Mouse (Mus musculus): Measurements from ENCODE around the gene Mmd2. TPM values are rescaled to one million over a fixed set of nuclear protein-coding genes. Genes with fewer than 3 reads are reported as not detected.

The Mmd2 gene
- polyA plus RNA-seq, 1 experiment from 2014 or later: 5.7 TPM

DNA sequence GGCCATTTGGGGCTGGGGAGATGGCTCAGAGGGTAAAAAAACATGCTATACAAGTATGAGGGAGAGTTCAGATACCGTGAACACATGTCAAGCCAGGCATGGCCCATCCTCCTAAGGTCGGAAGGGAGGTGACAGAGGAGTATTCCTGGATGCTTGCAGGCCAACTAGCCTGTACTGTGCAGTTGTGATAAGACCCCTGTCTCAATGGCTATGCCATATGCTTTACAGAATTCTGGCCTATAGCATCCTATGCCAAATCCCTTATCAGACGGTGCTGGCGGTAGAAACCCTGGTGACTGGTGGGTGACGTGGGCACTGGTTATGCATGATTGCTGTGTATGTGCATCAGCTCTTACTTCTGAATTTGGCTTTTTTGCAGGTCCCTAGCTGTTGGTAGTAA, 29.2 kb upstream of the Mmd2 start:
- 96% methylated on average over 5 of the region's 5 CpGs for WGBS
- DNase-seq (ENCODE audit: low spot score) (no peak), ATAC-seq (ENCODE audit: insufficient read depth, low FRiP score, low TSS enrichment) (no peak)
- peaks cover 13% of the 10 kb centered on the region for H3K36me3 ChIP-seq (ENCODE audit: control insufficient read depth, insufficient read depth, low read length)
- no peaks in the 10 kb centered on the region for H3K27me3 ChIP-seq (ENCODE audit: control insufficient read depth, insufficient read depth, low read length)
- H3K4me1 ChIP-seq (ENCODE audit: control insufficient read depth, insufficient read depth, low read length): no peaks in the 10 kb centered on the region
- no peaks in the 10 kb centered on the region for H3K9me3 ChIP-seq (ENCODE audit: control insufficient read depth, low read length)
- no peak overlapping the region for H3K4me2 ChIP-seq (ENCODE audit: low read depth)
- no peak overlapping the region for H3K4me3 ChIP-seq (ENCODE audit: low read depth, low read length)
- H3K9ac ChIP-seq (ENCODE audit: low read length): no peak overlapping the region
- no peak overlapping the region for H3K27ac ChIP-seq (ENCODE audit: low read depth, low read length)

DNA sequence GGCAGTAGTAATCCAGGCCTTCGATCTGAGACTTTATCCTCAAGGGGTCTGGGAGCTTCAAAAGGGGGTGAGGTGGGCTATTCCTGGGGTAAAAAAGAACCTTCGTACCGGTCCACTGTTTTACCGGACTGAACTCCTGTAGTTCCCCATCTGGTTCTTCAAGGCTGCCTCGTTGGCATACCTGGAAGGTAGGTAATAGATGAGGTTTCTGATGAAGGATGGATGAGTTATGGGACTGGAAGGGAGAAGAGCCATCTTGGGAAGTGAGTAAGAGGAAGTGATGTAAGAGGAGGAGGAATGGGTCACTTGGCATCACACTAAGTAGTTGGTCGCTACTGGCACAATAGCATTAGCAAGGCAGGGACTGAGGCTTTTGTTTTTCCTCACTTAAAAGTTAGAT, 21.6 kb upstream of the Mmd2 start:
- DNase-seq (ENCODE audit: low spot score): no peak
- no peak for ATAC-seq (ENCODE audit: insufficient read depth, low FRiP score, low TSS enrichment)
- peaks cover 4% of the 10 kb centered on the region; the same call in 1 of the 2 replicates for H3K36me3 ChIP-seq (ENCODE audit: control insufficient read depth, insufficient read depth, low read length)
- 17% methylated on average over 6 of the region's 6 CpGs for WGBS
- H3K9me3 ChIP-seq (ENCODE audit: control insufficient read depth, low read length): no peaks in the 10 kb centered on the region
- H3K27me3 ChIP-seq (ENCODE audit: control insufficient read depth, insufficient read depth, low read length): no peaks in the 10 kb centered on the region
- H3K4me1 ChIP-seq (ENCODE audit: control insufficient read depth, insufficient read depth, low read length): peaks cover 9% of the 10 kb centered on the region
- H3K4me2 ChIP-seq (ENCODE audit: low read depth): peak overlapping the region; percentile 82
- H3K9ac ChIP-seq (ENCODE audit: low read length): peak overlapping the region; percentile 74
- peak overlapping the region; percentile 88 for H3K4me3 ChIP-seq (ENCODE audit: low read depth, low read length)
- no peak overlapping the region for H3K27ac ChIP-seq (ENCODE audit: low read depth, low read length)

DNA sequence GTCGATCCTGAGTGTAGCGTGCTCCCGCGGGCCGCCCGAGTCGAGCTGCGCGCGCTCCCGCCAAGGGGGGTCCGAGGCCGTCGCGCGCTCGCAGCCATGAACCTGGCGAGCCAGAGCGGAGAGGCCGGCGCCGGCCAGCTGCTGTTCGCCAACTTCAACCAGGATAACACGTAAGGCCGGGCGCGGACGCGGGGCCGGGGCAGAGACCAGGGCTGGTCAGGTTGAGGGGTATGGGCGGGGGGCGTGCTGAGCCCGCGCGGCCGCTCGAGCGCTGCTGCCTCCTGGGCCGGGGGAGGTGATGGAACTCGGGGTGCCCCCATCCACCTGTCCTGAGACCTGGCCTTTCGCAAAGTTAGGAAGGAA, 21.0 kb upstream of the Mmd2 start:
- under 1% methylated on average over 38 of the region's 41 CpGs for WGBS
- DNase-seq (ENCODE audit: low spot score): no peak
- H3K9ac ChIP-seq (ENCODE audit: low read length): peak overlapping the region; percentile 74

DNA sequence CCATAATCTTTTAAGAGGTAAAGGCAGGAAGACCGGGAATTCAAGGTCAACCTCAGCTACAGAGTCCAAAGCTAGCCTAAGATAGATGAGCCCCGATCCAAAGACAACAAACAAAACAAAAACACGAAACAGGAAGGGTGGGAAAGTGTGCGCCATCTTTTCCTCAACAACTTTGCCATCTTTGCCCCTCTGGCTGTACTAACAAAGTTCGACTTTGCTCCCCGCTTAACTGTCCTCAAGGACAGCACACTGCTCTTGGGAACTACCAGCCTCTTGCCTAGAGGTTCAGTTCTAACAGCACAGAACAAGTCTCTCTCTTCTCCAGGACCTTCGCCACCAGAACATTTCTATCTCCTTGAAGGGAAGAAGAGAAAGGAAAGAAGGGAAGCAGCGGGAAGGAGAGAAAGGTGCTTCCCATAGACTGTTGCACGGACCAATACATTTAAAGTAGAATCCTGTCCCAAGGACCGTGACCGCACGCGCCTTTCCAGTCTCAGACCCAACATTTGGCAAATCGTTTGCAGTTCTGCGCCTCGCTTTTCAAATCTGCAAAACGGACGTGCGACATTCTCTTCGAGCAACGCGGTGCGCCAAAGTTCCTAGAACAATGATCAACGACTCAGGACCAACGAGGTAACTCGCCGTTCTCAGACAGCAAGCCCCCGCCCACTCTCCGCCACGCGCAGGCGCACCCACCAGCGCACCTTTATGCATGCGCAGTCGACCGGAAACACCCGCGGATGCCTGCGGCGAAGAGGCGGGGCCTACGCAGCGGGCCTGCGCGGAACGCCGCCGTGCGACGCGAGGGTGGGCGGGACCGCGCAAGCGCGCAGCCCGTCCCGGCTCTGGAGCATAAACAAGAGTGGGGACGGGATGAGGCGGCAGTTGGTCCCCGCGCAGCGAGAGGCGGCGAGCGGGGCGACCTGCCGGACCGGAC, 20.4 kb upstream of the Mmd2 start:
- peak; percentile 97 for ATAC-seq (ENCODE audit: insufficient read depth, low FRiP score, low TSS enrichment)
- peak; percentile 98 for DNase-seq (ENCODE audit: low spot score)
- H3K36me3 ChIP-seq (ENCODE audit: control insufficient read depth, insufficient read depth, low read length): peaks cover under 1% of the 10 kb centered on the region; the same call in 1 of the 2 replicates
- peak overlapping the region; percentile 82 for H3K4me2 ChIP-seq (ENCODE audit: low read depth)
- no peaks in the 10 kb centered on the region for H3K9me3 ChIP-seq (ENCODE audit: control insufficient read depth, low read length)
- peak overlapping the region; percentile 75 for H3K9ac ChIP-seq (ENCODE audit: low read length)
- H3K4me1 ChIP-seq (ENCODE audit: control insufficient read depth, insufficient read depth, low read length): peaks cover 9% of the 10 kb centered on the region
- no peaks in the 10 kb centered on the region for H3K27me3 ChIP-seq (ENCODE audit: control insufficient read depth, insufficient read depth, low read length)
- peak overlapping the region; percentile 88 for H3K4me3 ChIP-seq (ENCODE audit: low read depth, low read length)
- under 1% methylated on average over 69 of the region's 69 CpGs for WGBS
- H3K27ac ChIP-seq (ENCODE audit: low read depth, low read length): peak overlapping the region; percentile 73

More for the DNA sequence above, 21.0 kb upstream of the Mmd2 start:
- Histone ChIP-seq H3K27me3 (ENCODE audit: control insufficient read depth, insufficient read depth, low read length) (no peaks in the 10 kb centered on the region), H3K36me3 (ENCODE audit: control insufficient read depth, insufficient read depth, low read length) (peaks cover 4% of the 10 kb centered on the region; the same call in 1 of the 2 replicates), H3K9me3 (ENCODE audit: control insufficient read depth, low read length) (no peaks in the 10 kb centered on the region), H3K4me3 (ENCODE audit: low read depth, low read length) (peak overlapping the region; percentile 88), H3K4me2 (ENCODE audit: low read depth) (peak overlapping the region; percentile 82), H3K4me1 (ENCODE audit: control insufficient read depth, insufficient read depth, low read length) (peaks cover 9% of the 10 kb centered on the region), H3K27ac (ENCODE audit: low read depth, low read length) (peak overlapping the region; percentile 73)
- peak; percentile 78 for ATAC-seq (ENCODE audit: insufficient read depth, low FRiP score, low TSS enrichment)

DNA sequence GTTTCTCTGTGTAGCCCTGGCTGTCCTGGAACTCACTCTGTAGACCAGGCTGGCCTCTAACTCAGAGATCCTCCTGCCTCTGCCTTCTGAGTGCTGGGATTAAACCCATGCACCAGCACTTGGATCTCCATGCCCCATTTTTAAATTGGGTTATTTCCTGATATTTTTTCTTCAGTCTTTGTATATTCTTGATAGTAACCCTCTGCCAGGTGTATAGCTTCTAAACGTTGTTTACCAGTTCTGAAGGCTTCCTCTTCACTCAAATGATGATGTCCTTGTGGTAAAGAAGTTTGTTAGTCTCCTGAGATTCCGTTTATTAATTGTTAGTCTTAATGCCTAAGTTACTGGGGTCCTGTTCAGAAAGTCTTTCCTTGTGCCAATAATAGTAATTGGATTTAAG, 18.8 kb upstream of the Mmd2 start, which contains the start of gene Wipi2:
Wipi2 (plus strand) TSS at position 301 of the 400 bp plus-strand sequence.
- Histone ChIP-seq H3K4me1 (ENCODE audit: control insufficient read depth, insufficient read depth, low read length) (peaks cover 9% of the 10 kb centered on the region), H3K9me3 (ENCODE audit: control insufficient read depth, low read length) (no peaks in the 10 kb centered on the region), H3K27ac (ENCODE audit: low read depth, low read length) (no peak within 1 kb of the TSS), H3K9ac (ENCODE audit: low read length) (peak within 1 kb of the TSS; percentile 75), H3K36me3 (ENCODE audit: control insufficient read depth, insufficient read depth, low read length) (no peaks in the 10 kb centered on the region), H3K4me3 (ENCODE audit: low read depth, low read length) (peak within 1 kb of the TSS; percentile 88), H3K4me2 (ENCODE audit: low read depth) (peak within 1 kb of the TSS; percentile 82), H3K27me3 (ENCODE audit: control insufficient read depth, insufficient read depth, low read length) (no peaks in the 10 kb centered on the region)
- DNase-seq (ENCODE audit: low spot score) (no peak), ATAC-seq (ENCODE audit: insufficient read depth, low FRiP score, low TSS enrichment) (no peak)
- WGBS: 84% methylated on average over 2 of the region's 2 CpGs

DNA sequence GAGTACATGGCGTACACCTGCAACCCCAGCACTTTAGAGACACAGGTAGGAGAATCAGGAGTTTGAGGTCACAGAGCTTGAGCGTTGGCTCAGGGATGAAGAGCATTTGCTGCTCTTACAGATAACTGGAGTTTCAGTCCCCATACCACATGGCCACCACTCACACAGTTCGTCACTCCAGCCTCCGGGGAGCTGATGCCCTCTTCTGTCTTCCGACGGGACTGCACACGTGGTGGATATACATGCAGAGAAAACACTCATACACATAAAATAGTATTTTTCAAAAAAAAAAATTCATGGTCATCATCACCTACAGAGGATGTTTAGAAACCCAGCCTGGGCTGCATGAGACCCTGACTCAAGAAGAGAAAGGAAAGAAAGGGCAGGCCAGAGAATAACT, 14.5 kb upstream of the Mmd2 start:
- Histone ChIP-seq H3K27ac (ENCODE audit: low read depth, low read length) (no peak overlapping the region), H3K9me3 (ENCODE audit: control insufficient read depth, low read length) (no peaks in the 10 kb centered on the region), H3K36me3 (ENCODE audit: control insufficient read depth, insufficient read depth, low read length) (no peaks in the 10 kb centered on the region), H3K4me1 (ENCODE audit: control insufficient read depth, insufficient read depth, low read length) (no peaks in the 10 kb centered on the region), H3K4me3 (ENCODE audit: low read depth, low read length) (no peak overlapping the region), H3K4me2 (ENCODE audit: low read depth) (no peak overlapping the region), H3K27me3 (ENCODE audit: control insufficient read depth, insufficient read depth, low read length) (no peaks in the 10 kb centered on the region), H3K9ac (ENCODE audit: low read length) (no peak overlapping the region)
- ATAC-seq (ENCODE audit: insufficient read depth, low FRiP score, low TSS enrichment) (no peak), DNase-seq (ENCODE audit: low spot score) (no peak)
- 85% methylated on average over 7 of the region's 7 CpGs for WGBS

DNA sequence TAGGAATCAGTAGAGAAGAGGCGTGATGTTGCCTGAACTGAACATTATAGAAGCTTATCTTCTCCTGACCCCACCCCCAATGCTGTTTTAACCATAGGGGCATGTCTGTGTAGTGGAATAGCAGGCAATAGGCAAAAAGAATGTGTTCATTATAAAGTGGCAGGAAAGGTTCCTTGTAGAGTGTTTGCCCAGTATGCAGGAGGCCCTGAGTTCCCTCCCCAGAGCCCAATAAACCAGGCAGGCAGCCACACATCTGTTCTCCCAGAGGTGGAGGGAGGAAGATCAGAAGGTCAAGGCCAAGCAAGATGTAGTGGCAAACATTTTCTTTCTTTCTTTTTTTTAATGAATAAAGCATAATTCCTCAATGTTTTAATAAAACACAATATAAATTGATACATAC, 13.5 kb upstream of the Mmd2 start:
- ATAC-seq (ENCODE audit: insufficient read depth, low FRiP score, low TSS enrichment): no peak
- Histone ChIP-seq H3K4me1 (ENCODE audit: control insufficient read depth, insufficient read depth, low read length) (no peaks in the 10 kb centered on the region), H3K27me3 (ENCODE audit: control insufficient read depth, insufficient read depth, low read length) (no peaks in the 10 kb centered on the region), H3K4me3 (ENCODE audit: low read depth, low read length) (no peak overlapping the region), H3K36me3 (ENCODE audit: control insufficient read depth, insufficient read depth, low read length) (no peaks in the 10 kb centered on the region), H3K9ac (ENCODE audit: low read length) (no peak overlapping the region), H3K4me2 (ENCODE audit: low read depth) (no peak overlapping the region), H3K27ac (ENCODE audit: low read depth, low read length) (no peak overlapping the region), H3K9me3 (ENCODE audit: control insufficient read depth, low read length) (no peaks in the 10 kb centered on the region)
- whole genome bisulfite sequencing: 71% methylated on average over 1 of the region's 1 CpGs
- DNase-seq (ENCODE audit: low spot score): no peak

DNA sequence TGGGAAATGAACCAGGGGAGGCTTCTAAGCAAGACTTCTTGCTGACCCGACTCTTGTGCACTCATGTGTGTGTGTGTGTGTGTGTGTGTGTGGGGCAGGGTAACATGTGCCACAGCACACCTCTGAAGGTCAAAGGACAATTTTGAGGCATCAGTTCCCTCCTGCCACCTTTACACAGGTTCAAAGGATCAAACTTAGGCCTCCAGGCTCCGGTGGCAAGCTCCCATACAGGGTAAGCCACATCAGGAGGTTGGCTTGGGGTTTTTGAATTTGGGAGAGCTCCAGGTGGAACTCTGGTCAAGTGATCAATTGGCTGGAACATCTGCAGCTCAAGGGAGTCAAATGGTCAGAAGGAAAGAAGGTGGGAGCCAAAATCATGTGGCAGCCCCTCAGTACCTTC, 12.8 kb upstream of the Mmd2 start:
- Histone ChIP-seq H3K36me3 (ENCODE audit: control insufficient read depth, insufficient read depth, low read length) (no peaks in the 10 kb centered on the region), H3K4me1 (ENCODE audit: control insufficient read depth, insufficient read depth, low read length) (no peaks in the 10 kb centered on the region), H3K9me3 (ENCODE audit: control insufficient read depth, low read length) (no peaks in the 10 kb centered on the region), H3K4me3 (ENCODE audit: low read depth, low read length) (no peak overlapping the region), H3K4me2 (ENCODE audit: low read depth) (no peak overlapping the region), H3K27ac (ENCODE audit: low read depth, low read length) (no peak overlapping the region), H3K9ac (ENCODE audit: low read length) (no peak overlapping the region), H3K27me3 (ENCODE audit: control insufficient read depth, insufficient read depth, low read length) (no peaks in the 10 kb centered on the region)
- DNase-seq (ENCODE audit: low spot score) (no peak), ATAC-seq (ENCODE audit: insufficient read depth, low FRiP score, low TSS enrichment) (no peak)
- WGBS: 84% methylated on average over 2 of the region's 2 CpGs

DNA sequence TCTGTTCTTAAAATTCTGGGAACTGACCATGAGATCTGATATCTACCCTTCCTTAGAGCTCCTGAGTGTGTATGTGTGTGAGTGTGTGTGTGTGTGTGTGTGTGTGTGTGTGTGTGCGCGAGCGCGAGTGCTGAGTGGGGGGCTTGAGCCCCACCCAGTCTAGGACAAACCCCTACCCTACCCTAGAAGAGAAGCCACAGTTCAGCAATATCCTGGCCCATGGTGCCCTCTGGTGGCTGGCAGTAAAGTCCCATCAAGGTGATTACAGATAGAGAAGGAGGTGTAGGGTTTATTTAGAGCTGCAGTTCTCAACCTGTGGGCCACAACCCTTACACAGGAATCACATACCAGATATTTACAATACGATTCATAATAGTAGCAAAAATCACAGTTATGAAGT, 11.3 kb upstream of the Mmd2 start:
- no peak overlapping the region for H3K9ac ChIP-seq (ENCODE audit: low read length)
- DNase-seq (ENCODE audit: low spot score) (peak; percentile 54), ATAC-seq (ENCODE audit: insufficient read depth, low FRiP score, low TSS enrichment) (no peak)
- H3K9me3 ChIP-seq (ENCODE audit: control insufficient read depth, low read length): no peaks in the 10 kb centered on the region
- no peak overlapping the region for H3K27ac ChIP-seq (ENCODE audit: low read depth, low read length)
- 26% methylated on average over 5 of the region's 5 CpGs for WGBS
- no peaks in the 10 kb centered on the region for H3K36me3 ChIP-seq (ENCODE audit: control insufficient read depth, insufficient read depth, low read length)
- H3K4me2 ChIP-seq (ENCODE audit: low read depth): no peak overlapping the region
- no peak overlapping the region for H3K4me3 ChIP-seq (ENCODE audit: low read depth, low read length)
- no peaks in the 10 kb centered on the region for H3K4me1 ChIP-seq (ENCODE audit: control insufficient read depth, insufficient read depth, low read length)
- no peaks in the 10 kb centered on the region for H3K27me3 ChIP-seq (ENCODE audit: control insufficient read depth, insufficient read depth, low read length)

Measured in neural tube, embryonic 11.5 days (tissue).